ENCODE assay signal across 8 mouse cellular contexts in the genomic region with DNA sequence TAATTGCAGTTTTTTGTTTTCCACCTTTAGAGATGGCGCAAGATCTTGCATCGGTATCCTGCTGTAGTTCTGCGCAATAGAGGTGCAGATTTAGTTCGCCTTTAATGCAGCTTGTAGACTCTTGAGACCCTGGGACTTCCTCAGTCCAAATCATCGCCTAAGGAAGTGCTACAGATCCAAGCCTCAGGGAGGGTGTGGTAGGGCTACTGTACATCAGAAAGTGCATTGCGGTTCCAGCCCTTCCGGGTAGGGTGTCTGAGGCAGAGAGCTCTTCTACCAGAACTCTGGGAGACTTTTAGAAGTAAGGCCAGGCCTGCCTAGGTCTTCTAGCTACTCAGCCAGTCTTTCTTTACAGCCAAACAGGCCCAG. TPM values are rescaled to one million over a fixed set of nuclear protein-coding genes. Genes with fewer than 3 reads are reported as not detected.
DNase-seq lines count a peak whose midpoint lies in the region; ATAC-seq and TF ChIP-seq lines count a peak whose summit lies in the region.

No protein-coding gene starts in this region.

- ATAC-seq in intestine, embryonic 16.5 days, result peak; percentile 82
- no peak; the same call in 1 of the 2 replicates for ATAC-seq in neural tube, embryonic 14.5 days (ENCODE audit: low read depth)

- WGBS in intestine, embryonic 16.5 days, result 5% methylated on average over 7 of the region's 7 CpGs
- WGBS in neural tube, embryonic 14.5 days, result 4% methylated on average over 7 of the region's 7 CpGs

- no peaks in the 10 kb centered on the region for H3K9me3 ChIP-seq in intestine, embryonic 16.5 days (ENCODE audit: control insufficient read depth, low read length)
- H3K9me3 ChIP-seq in neural tube, embryonic 14.5 days (ENCODE audit: control insufficient read depth, low read length), result no peaks in the 10 kb centered on the region

- peaks cover 22% of the 10 kb centered on the region for H3K27me3 ChIP-seq in intestine, embryonic 16.5 days (replicated peaks; ENCODE audit: control insufficient read depth, insufficient read depth, low read length)
- H3K27me3 ChIP-seq in neural tube, embryonic 14.5 days (ENCODE audit: control insufficient read depth, insufficient read depth, low read length), result peaks cover 34% of the 10 kb centered on the region

- H3K4me3 ChIP-seq in left cerebral cortex, adult 2 months, result peak overlapping the region; percentile 43
- H3K4me3 ChIP-seq in embryonic fibroblast, embryonic 13.5 days (ENCODE audit: insufficient read depth, low read length), result peak overlapping the region; percentile 24; the same call in 1 of the 2 replicates
- H3K4me3 ChIP-seq in intestine, embryonic 16.5 days (ENCODE audit: low read length), result peak overlapping the region; percentile 48
- H3K4me3 ChIP-seq in neural tube, embryonic 14.5 days (ENCODE audit: low read depth, low read length), result peak overlapping the region; percentile 36

- DNase-seq in left cerebral cortex, adult 2 months (ENCODE audit: extremely low spot score in 1 of 2, low spot score in 2 of 2), result no peak
- no peak for DNase-seq in left cerebral cortex, postnatal 14 days (ENCODE audit: low spot score in 2 of 2)
- DNase-seq in B cell, adult 2 months, result no peak
- no peak for DNase-seq in layer of hippocampus, postnatal 14 days (ENCODE audit: low spot score in 2 of 2)
- no peak for DNase-seq in cerebellum, adult 11 months

- intact Hi-C loops in left cerebral cortex, adult 2 months (cut with DNase I), result no loop called here
- intact Hi-C loops in left cerebral cortex, postnatal 14 days (cut with DNase I), result no loop called here

- peak overlapping the region; percentile 71 for H3K4me2 ChIP-seq in intestine, embryonic 16.5 days (ENCODE audit: low read depth, low read length)
- H3K4me2 ChIP-seq in neural tube, embryonic 14.5 days (ENCODE audit: low read depth, low read length), result peak overlapping the region; percentile 61

- TF ChIP-seq POLR2A in embryonic fibroblast, embryonic 13.5 days (IDR thresholded peaks at IDR 0.05; ENCODE audit: low read depth, low read length), result no peak

- peak overlapping the region; percentile 54 for H3K9ac ChIP-seq in intestine, embryonic 16.5 days (ENCODE audit: low read depth, low read length)
- peak overlapping the region; percentile 43 for H3K9ac ChIP-seq in neural tube, embryonic 14.5 days (replicated peaks; ENCODE audit: low read depth, low read length)

- H3K27ac ChIP-seq in left cerebral cortex, adult 2 months, result no peak overlapping the region
- H3K27ac ChIP-seq in embryonic fibroblast, embryonic 13.5 days (ENCODE audit: insufficient read depth, low read length), result peak overlapping the region; percentile 50
- no peak overlapping the region for H3K27ac ChIP-seq in intestine, embryonic 16.5 days (ENCODE audit: low read length)
- no peak overlapping the region for H3K27ac ChIP-seq in neural tube, embryonic 14.5 days (ENCODE audit: low read depth, low read length)

- H3K36me3 ChIP-seq in intestine, embryonic 16.5 days (ENCODE audit: control insufficient read depth, insufficient read depth, low read length), result no peaks in the 10 kb centered on the region
- H3K36me3 ChIP-seq in neural tube, embryonic 14.5 days (ENCODE audit: control insufficient read depth, insufficient read depth, low read length), result no peaks in the 10 kb centered on the region

- H3K4me1 ChIP-seq in embryonic fibroblast, embryonic 13.5 days (ENCODE audit: control insufficient read depth, insufficient read depth, low read length), result peaks cover 7% of the 10 kb centered on the region
- H3K4me1 ChIP-seq in intestine, embryonic 16.5 days (ENCODE audit: control insufficient read depth, insufficient read depth, low read length), result peaks cover 10% of the 10 kb centered on the region
- peaks cover 3% of the 10 kb centered on the region; the same call in 1 of the 2 replicates for H3K4me1 ChIP-seq in neural tube, embryonic 14.5 days (ENCODE audit: control insufficient read depth, insufficient read depth, low read length)

- no peak for TF ChIP-seq CTCF in left cerebral cortex, adult 2 months (IDR thresholded peaks at IDR 0.05)
- TF ChIP-seq CTCF in embryonic fibroblast, embryonic 13.5 days (IDR thresholded peaks at IDR 0.05; ENCODE audit: borderline replicate concordance, insufficient read depth, low read length), result no peak

RNA-seq across cellular contexts. Expression of gene Osr1, which starts 15.2 kb away (rescaled TPM):
- 1 to 10 TPM; 2.8 to 3.9 TPM for total RNA-seq in left cerebral cortex, adult 2 months (2021)
- total RNA-seq in left cerebral cortex, postnatal 14 days (2021), result 1 to 10 TPM; 3.6 to 4.8 TPM
- 27.0 and 44.7 TPM in 2 replicates for polyA plus RNA-seq in embryonic fibroblast, embryonic 13.5 days (2011; ENCODE audit: insufficient read length, low read depth, missing spikeins)
- 23.4 and 26.3 TPM in 2 replicates for polyA plus RNA-seq in intestine, embryonic 16.5 days (2015; fragmentation: Nextera tagmentation; extraction: Ambion mirVana)
- polyA plus RNA-seq in neural tube, embryonic 14.5 days (2014; fragmentation: Nextera tagmentation; extraction: Ambion mirVana), result 1.9 and 14.5 TPM in 2 replicates
- 1 to 10 TPM; 8.2 to 9.2 TPM for total RNA-seq in layer of hippocampus, postnatal 14 days (2021)
